Mouse (Mus musculus) kidney, postnatal 25 days (tissue): Measurements from ENCODE around the gene Wdr86.
A peak's percentile ranks its signal among the peaks of the same experiment; 100 is the strongest.
"Not testable (repeated sequence)": the region's sequence is repeated elsewhere in the genome, so short reads cannot be mapped to it uniquely, and the experiment has no call there.

Experiments used
- DNase-seq, 2 experiments: peaks; one replicate each; pipeline ENCODE4 v3.0.0; 2021; ENCODE audit warnings: mixed read lengths in 2 of 2

Gene Wdr86

GRCm38 (mm10) chr5:24730986-24731385 is 459 bp upstream of the Wdr86 start:
- peak in 1 of 2 experiments; percentile 27 for DNase-seq

GRCm38 (mm10) chr5:24729797-24730487 is 585 bp downstream of the Wdr86 start:
- no peak for DNase-seq

GRCm38 (mm10) chr5:24726901-24727836 is 3.4 kb downstream of the Wdr86 start:
- peak; percentile 61 to 81 for DNase-seq

GRCm38 (mm10) chr5:24725897-24726296 is 4.6 kb downstream of the Wdr86 start:
- peak in 1 of 2 experiments; percentile 24 for DNase-seq

GRCm38 (mm10) chr5:24724805-24725204 is 5.7 kb downstream of the Wdr86 start:
- DNase-seq = no peak

- DNase-seq = no peak
These were observed 6.3 kb downstream of the Wdr86 start for GRCm38 (mm10) chr5:24724270-24724634.

GRCm38 (mm10) chr5:24723527-24724269 is 6.8 kb downstream of the Wdr86 start:
- no peak for DNase-seq

- no peak for DNase-seq
These were observed 10.7 kb downstream of the Wdr86 start for GRCm38 (mm10) chr5:24719852-24720251.

- peak in 1 of 2 experiments; percentile 58 for DNase-seq
These were observed 12.5 kb downstream of the Wdr86 start for GRCm38 (mm10) chr5:24718076-24718475.

GRCm38 (mm10) chr5:24713987-24714386 is 16.5 kb downstream of the Wdr86 start:
- DNase-seq = peak; percentile 26 to 66

GRCm38 (mm10) chr5:24713199-24713598 is 17.3 kb downstream of the Wdr86 start:
- DNase-seq = no peak

GRCm38 (mm10) chr5:24711615-24712014 is 18.9 kb downstream of the Wdr86 start:
- DNase-seq = no peak

GRCm38 (mm10) chr5:24709962-24710361 is 20.6 kb downstream of the Wdr86 start:
- peak; percentile 57 to 60 for DNase-seq

- DNase-seq = no peak
These were observed 25.9 kb downstream of the Wdr86 start for GRCm38 (mm10) chr5:24704615-24705014.

- no peak for DNase-seq
These were observed 29.3 kb downstream of the Wdr86 start for GRCm38 (mm10) chr5:24701271-24701670.

- DNase-seq = peak in 1 of 2 experiments; percentile 27
These were observed 33.8 kb downstream of the Wdr86 start for GRCm38 (mm10) chr5:24696704-24697103.

- DNase-seq = no peak
These were observed 42.8 kb downstream of the Wdr86 start for GRCm38 (mm10) chr5:24687696-24688095.

- DNase-seq = not testable (repeated sequence)
These were observed 43.7 kb downstream of the Wdr86 start for GRCm38 (mm10) chr5:24686671-24687420.

GRCm38 (mm10) chr5:24686176-24686575 is 44.4 kb downstream of the Wdr86 start:
- DNase-seq = no peak

GRCm38 (mm10) chr5:24685366-24686093 is 45.0 kb downstream of the Wdr86 start, which contains the start of gene Nub1:
Gene Nub1, plus strand, starts transcription at chr5:24685532.
- DNase-seq = peak; percentile 99

- peak in 1 of 2 experiments; percentile 32 for DNase-seq
These were observed 45.8 kb downstream of the Wdr86 start for GRCm38 (mm10) chr5:24684578-24685365.
